Comparison of ENCODE assay signal across 23 mouse cellular contexts in genomic region chr1:193244235-193244634, GRCm38 (mm10). TPM values are rescaled to one million over a fixed set of nuclear protein-coding genes. Genes with fewer than 3 reads are reported as not detected.
A peak's percentile ranks its signal among the peaks of the same experiment; 100 is the strongest.
DNase-seq lines count a peak whose midpoint lies in the region; ATAC-seq and TF ChIP-seq lines count a peak whose summit lies in the region.
"Had no signal": no experiment of that assay in that cellular context is flagged by ENCODE, and none has a peak within 500 bp of the region (broad histone marks: within the 10 kb centered on the region; RNA-seq: fewer than 3 reads in every experiment).

No protein-coding gene starts in this region.

- no peaks in the 10 kb centered on the region for H3K9me3 ChIP-seq in forebrain, embryonic 13.5 days (replicated peaks)
- no peaks in the 10 kb centered on the region for H3K9me3 ChIP-seq in forebrain, embryonic 11.5 days (ENCODE audit: control insufficient read depth, low read length)
- no peaks in the 10 kb centered on the region for H3K9me3 ChIP-seq in heart, embryonic 12.5 days (replicated peaks)
- no peaks in the 10 kb centered on the region for H3K9me3 ChIP-seq in hindbrain, embryonic 10.5 days
- H3K9me3 ChIP-seq in hindbrain, embryonic 14.5 days (ENCODE audit: control insufficient read depth, low read length), result no peaks in the 10 kb centered on the region
- H3K9me3 ChIP-seq: embryonic facial prominence, embryonic 12.5 days; hindbrain, embryonic 12.5 days; limb, embryonic 10.5 days; liver, embryonic 15.5 days; midbrain, embryonic 15.5 days; neural tube, embryonic 13.5 days had no signal

- no peak overlapping the region for H3K4me3 ChIP-seq in forebrain, embryonic 13.5 days
- H3K4me3 ChIP-seq in forebrain, embryonic 11.5 days (ENCODE audit: low read depth, low read length), result no peak overlapping the region
- no peak overlapping the region for H3K4me3 ChIP-seq in heart, embryonic 12.5 days
- H3K4me3 ChIP-seq in heart, adult 2 months, result no peak overlapping the region
- H3K4me3 ChIP-seq in hindbrain, embryonic 10.5 days, result no peak overlapping the region
- H3K4me3 ChIP-seq in hindbrain, embryonic 14.5 days (replicated peaks; ENCODE audit: low read length), result no peak overlapping the region
- H3K4me3 ChIP-seq in olfactory bulb, adult 2 months (ENCODE audit: insufficient read depth, low read depth, low read length), result no peak overlapping the region
- H3K4me3 ChIP-seq: embryonic facial prominence, embryonic 12.5 days; hindbrain, embryonic 12.5 days; limb, embryonic 10.5 days; liver, embryonic 15.5 days; midbrain, embryonic 15.5 days; neural tube, embryonic 13.5 days had no signal

- peak; percentile 48; the same call in 1 of the 2 replicates for ATAC-seq in forebrain, embryonic 13.5 days
- ATAC-seq in forebrain, embryonic 11.5 days (replicated peaks; ENCODE audit: low FRiP score), result no peak
- no peak for ATAC-seq in heart, embryonic 12.5 days (ENCODE audit: insufficient number of reproducible peaks, low FRiP score)
- no peak for ATAC-seq in hindbrain, embryonic 14.5 days (ENCODE audit: low FRiP score)
- ATAC-seq: midbrain, embryonic 15.5 days had no signal

- no peak for DNase-seq in forebrain, embryonic 11.5 days (ENCODE audit: low spot score)
- no peak for DNase-seq in heart, adult 2 months
- peak; percentile 6 for DNase-seq in hindbrain, embryonic 10.5 days (ENCODE audit: low spot score)
- DNase-seq in hindbrain, embryonic 14.5 days (ENCODE audit: low spot score), result no peak
- DNase-seq: adrenal gland, postnatal 10 days; cerebellum, adult 2 months; cerebellum, postnatal 25 days; kidney, adult 8-10 months; kidney, postnatal 10 days; liver; lung, postnatal 4 days; thymus, adult 18-20 months; thymus, postnatal 36 days had no signal

- no peak for TF ChIP-seq EP300 in heart, adult 2 months (IDR thresholded peaks at IDR 0.05; ENCODE audit: insufficient read depth, low read depth, low read length)

- 75% methylated on average over 6 of the region's 6 CpGs for WGBS in forebrain, embryonic 13.5 days
- 88% methylated on average over 6 of the region's 6 CpGs for WGBS in forebrain, embryonic 11.5 days
- WGBS in heart, embryonic 12.5 days, result 61% methylated on average over 6 of the region's 6 CpGs
- WGBS in heart, adult 2 months, result 83% methylated on average over 6 of the region's 6 CpGs
- 76% methylated on average over 6 of the region's 6 CpGs for WGBS in hindbrain, embryonic 10.5 days
- WGBS in hindbrain, embryonic 14.5 days, result 74% methylated on average over 6 of the region's 6 CpGs
- WGBS in olfactory bulb, adult 2 months, result 51% methylated on average over 6 of the region's 6 CpGs

- intact Hi-C loops in heart, adult 2 months (cut with DNase I), result no loop called here

- H3K4me2 ChIP-seq in forebrain, embryonic 13.5 days, result no peak overlapping the region
- H3K4me2 ChIP-seq in forebrain, embryonic 11.5 days (ENCODE audit: low read depth, low read length, severe bottlenecking), result no peak overlapping the region
- H3K4me2 ChIP-seq in heart, embryonic 12.5 days, result no peak overlapping the region
- H3K4me2 ChIP-seq in hindbrain, embryonic 14.5 days (replicated peaks), result no peak overlapping the region
- H3K4me2 ChIP-seq: embryonic facial prominence, embryonic 12.5 days; hindbrain, embryonic 12.5 days; liver, embryonic 15.5 days; midbrain, embryonic 15.5 days; neural tube, embryonic 13.5 days had no signal

- H3K79me2 ChIP-seq in heart, adult 2 months (replicated peaks; ENCODE audit: control insufficient read depth, insufficient read depth, low read length), result no peaks in the 10 kb centered on the region

- 0 out of 2 replicates have a peak, but pooled peaks cover 4% of the 10 kb centered on the region for H3K4me1 ChIP-seq in forebrain, embryonic 13.5 days
- H3K4me1 ChIP-seq in forebrain, embryonic 11.5 days (replicated peaks; ENCODE audit: control insufficient read depth, insufficient read depth, low read length), result no peaks in the 10 kb centered on the region; the same call in 1 of the 2 replicates
- H3K4me1 ChIP-seq in heart, embryonic 12.5 days (replicated peaks), result peaks cover 9% of the 10 kb centered on the region
- peaks cover 7% of the 10 kb centered on the region for H3K4me1 ChIP-seq in heart, adult 2 months (ENCODE audit: control insufficient read depth, insufficient read depth, low read length)
- H3K4me1 ChIP-seq in hindbrain, embryonic 10.5 days (replicated peaks), result peaks cover 10% of the 10 kb centered on the region; the same call in 1 of the 2 replicates
- no peaks in the 10 kb centered on the region for H3K4me1 ChIP-seq in hindbrain, embryonic 14.5 days (replicated peaks; ENCODE audit: control insufficient read depth, insufficient read depth, low read length)
- peaks cover 12% of the 10 kb centered on the region for H3K4me1 ChIP-seq in olfactory bulb, adult 2 months (ENCODE audit: control insufficient read depth, insufficient read depth, low read length)
- H3K4me1 ChIP-seq: hindbrain, embryonic 12.5 days; limb, embryonic 10.5 days; liver, embryonic 15.5 days; midbrain, embryonic 15.5 days; neural tube, embryonic 13.5 days had no signal

- no peak overlapping the region for H3K27ac ChIP-seq in forebrain, embryonic 13.5 days
- no peak overlapping the region for H3K27ac ChIP-seq in forebrain, embryonic 11.5 days (ENCODE audit: low read depth, low read length)
- H3K27ac ChIP-seq in heart, embryonic 12.5 days (ENCODE audit: poor library complexity, severe bottlenecking), result peak overlapping the region; percentile 25; the same call in 1 of the 2 replicates
- no peak overlapping the region; the same call in 1 of the 2 replicates for H3K27ac ChIP-seq in heart, adult 2 months
- no peak overlapping the region for H3K27ac ChIP-seq in hindbrain, embryonic 10.5 days
- no peak overlapping the region for H3K27ac ChIP-seq in hindbrain, embryonic 14.5 days
- peak overlapping the region; percentile 58; the same call in 1 of the 2 replicates for H3K27ac ChIP-seq in olfactory bulb, adult 2 months (ENCODE audit: insufficient read depth, low read depth, low read length)
- H3K27ac ChIP-seq: embryonic facial prominence, embryonic 12.5 days; hindbrain, embryonic 12.5 days; limb, embryonic 10.5 days; liver, embryonic 15.5 days; midbrain, embryonic 15.5 days; neural tube, embryonic 13.5 days had no signal

- TF ChIP-seq CTCF in heart, adult 2 months (IDR thresholded peaks at IDR 0.05), result no peak
- no peak for TF ChIP-seq CTCF in olfactory bulb, adult 2 months (IDR thresholded peaks at IDR 0.05; ENCODE audit: insufficient read depth, low read depth, low read length)

- no peaks in the 10 kb centered on the region for H3K27me3 ChIP-seq in forebrain, embryonic 13.5 days
- H3K27me3 ChIP-seq in forebrain, embryonic 11.5 days (ENCODE audit: control insufficient read depth, insufficient read depth, low read length), result no peaks in the 10 kb centered on the region
- no peaks in the 10 kb centered on the region for H3K27me3 ChIP-seq in heart, embryonic 12.5 days (replicated peaks)
- H3K27me3 ChIP-seq in heart, adult 2 months (ENCODE audit: control insufficient read depth, insufficient read depth, low read length), result no peaks in the 10 kb centered on the region
- no peaks in the 10 kb centered on the region for H3K27me3 ChIP-seq in hindbrain, embryonic 10.5 days (ENCODE audit: insufficient read depth, poor library complexity, severe bottlenecking)
- no peaks in the 10 kb centered on the region for H3K27me3 ChIP-seq in hindbrain, embryonic 14.5 days (ENCODE audit: control insufficient read depth, insufficient read depth, low read length)
- H3K27me3 ChIP-seq: embryonic facial prominence, embryonic 12.5 days; hindbrain, embryonic 12.5 days; liver, embryonic 15.5 days; midbrain, embryonic 15.5 days; neural tube, embryonic 13.5 days had no signal

- no peaks in the 10 kb centered on the region for H3K36me3 ChIP-seq in forebrain, embryonic 13.5 days (ENCODE audit: poor library complexity, severe bottlenecking)
- H3K36me3 ChIP-seq in forebrain, embryonic 11.5 days (ENCODE audit: control insufficient read depth, insufficient read depth, low read length), result no peaks in the 10 kb centered on the region
- H3K36me3 ChIP-seq in heart, embryonic 12.5 days, result no peaks in the 10 kb centered on the region
- H3K36me3 ChIP-seq in heart, adult 2 months (ENCODE audit: control insufficient read depth, insufficient read depth, low read length), result peaks cover 4% of the 10 kb centered on the region
- H3K36me3 ChIP-seq in hindbrain, embryonic 10.5 days, result no peaks in the 10 kb centered on the region
- no peaks in the 10 kb centered on the region for H3K36me3 ChIP-seq in hindbrain, embryonic 14.5 days (replicated peaks; ENCODE audit: control insufficient read depth, insufficient read depth)
- H3K36me3 ChIP-seq: embryonic facial prominence, embryonic 12.5 days; hindbrain, embryonic 12.5 days; limb, embryonic 10.5 days; liver, embryonic 15.5 days; midbrain, embryonic 15.5 days; neural tube, embryonic 13.5 days had no signal

- TF ChIP-seq POLR2A in heart, adult 2 months (IDR thresholded peaks at IDR 0.05; ENCODE audit: insufficient read depth, low read depth, low read length), result no peak
- no peak for TF ChIP-seq POLR2A in olfactory bulb, adult 2 months (IDR thresholded peaks at IDR 0.05; ENCODE audit: insufficient read depth, low read depth, low read length)

- no peak overlapping the region for H3K9ac ChIP-seq in forebrain, embryonic 13.5 days
- H3K9ac ChIP-seq in forebrain, embryonic 11.5 days (ENCODE audit: low read length), result no peak overlapping the region
- H3K9ac ChIP-seq in heart, embryonic 12.5 days, result no peak overlapping the region
- no peak overlapping the region for H3K9ac ChIP-seq in heart, adult 2 months (ENCODE audit: low read depth, low read length)
- H3K9ac ChIP-seq in hindbrain, embryonic 14.5 days, result no peak overlapping the region
- H3K9ac ChIP-seq: embryonic facial prominence, embryonic 12.5 days; hindbrain, embryonic 12.5 days; liver, embryonic 15.5 days; midbrain, embryonic 15.5 days; neural tube, embryonic 13.5 days had no signal

RNA-seq across cellular contexts. Expression of gene Hsd11b1, which starts 19.6 kb away (rescaled TPM):
- 0.17 TPM in 1 of 2 replicates, not detected in the other for polyA plus RNA-seq in forebrain, embryonic 13.5 days (2015; fragmentation: Nextera tagmentation; extraction: Ambion mirVana)
- not detected in 2 replicates for polyA plus RNA-seq in forebrain, embryonic 11.5 days (2014; fragmentation: Nextera tagmentation; extraction: Ambion mirVana)
- 1.5 TPM in 2 replicates for polyA plus RNA-seq in heart, embryonic 12.5 days (2016; fragmentation: Nextera tagmentation; extraction: Ambion mirVana)
- total RNA-seq in heart, adult 2 months (2021), result 10 to 100 TPM; 10.5 to 15.1 TPM
- polyA plus RNA-seq in heart, adult 2 months (2012; rRNA removed), result 18.8 and 20.9 TPM in 2 replicates
- polyA plus RNA-seq in hindbrain, embryonic 10.5 days (2016; fragmentation: Nextera tagmentation; extraction: Ambion mirVana), result not detected in 2 replicates
- polyA plus RNA-seq in hindbrain, embryonic 14.5 days (2014; fragmentation: Nextera tagmentation; extraction: Ambion mirVana), result not detected in 2 replicates
- polyA plus RNA-seq in olfactory bulb, adult 2 months (2012; ENCODE audit: insufficient read depth, insufficient read length, low replicate concordance, missing spikeins), result not detected in 2 replicates
- total RNA-seq: megakaryocyte-erythroid progenitor cell, adult 5-6 weeks had no signal
- polyA plus RNA-seq: limb, embryonic 10.5 days; midbrain, embryonic 15.5 days; neural tube, embryonic 13.5 days had no signal

RNA-seq across cellular contexts. Expression of gene G0s2, which starts 28.8 kb away (rescaled TPM):
- polyA plus RNA-seq in forebrain, embryonic 13.5 days (2015; fragmentation: Nextera tagmentation; extraction: Ambion mirVana), result 4.4 and 6.1 TPM in 2 replicates
- 6.5 and 6.8 TPM in 2 replicates for polyA plus RNA-seq in forebrain, embryonic 11.5 days (2014; fragmentation: Nextera tagmentation; extraction: Ambion mirVana)
- polyA plus RNA-seq in heart, embryonic 12.5 days (2016; fragmentation: Nextera tagmentation; extraction: Ambion mirVana), result 36.5 and 38.2 TPM in 2 replicates
- 10 to 100 TPM; 44.8 to 57.9 TPM for total RNA-seq in heart, adult 2 months (2021)
- 200 and 229 TPM in 2 replicates for polyA plus RNA-seq in heart, adult 2 months (2012; rRNA removed)
- 5.6 and 7.6 TPM in 2 replicates for polyA plus RNA-seq in hindbrain, embryonic 10.5 days (2016; fragmentation: Nextera tagmentation; extraction: Ambion mirVana)
- 6.5 and 9.6 TPM in 2 replicates for polyA plus RNA-seq in hindbrain, embryonic 14.5 days (2014; fragmentation: Nextera tagmentation; extraction: Ambion mirVana)
- not detected in 2 replicates for polyA plus RNA-seq in olfactory bulb, adult 2 months (2012; ENCODE audit: insufficient read depth, insufficient read length, low replicate concordance, missing spikeins)
- total RNA-seq: megakaryocyte-erythroid progenitor cell, adult 5-6 weeks had no signal

RNA-seq across cellular contexts. Expression of gene Lamb3, which starts 36.7 kb away (rescaled TPM):
- 0.32 and 0.55 TPM in 2 replicates for polyA plus RNA-seq in forebrain, embryonic 13.5 days (2015; fragmentation: Nextera tagmentation; extraction: Ambion mirVana)
- polyA plus RNA-seq in forebrain, embryonic 11.5 days (2014; fragmentation: Nextera tagmentation; extraction: Ambion mirVana), result 0.28 and 0.44 TPM in 2 replicates
- polyA plus RNA-seq in heart, embryonic 12.5 days (2016; fragmentation: Nextera tagmentation; extraction: Ambion mirVana), result 2.3 and 2.5 TPM in 2 replicates
- total RNA-seq in heart, adult 2 months (2021), result 10 to 100 TPM; 11.4 to 11.9 TPM
- 9.2 and 11.1 TPM in 2 replicates for polyA plus RNA-seq in heart, adult 2 months (2012; rRNA removed)
- 0.37 and 0.46 TPM in 2 replicates for polyA plus RNA-seq in hindbrain, embryonic 10.5 days (2016; fragmentation: Nextera tagmentation; extraction: Ambion mirVana)
- polyA plus RNA-seq in hindbrain, embryonic 14.5 days (2014; fragmentation: Nextera tagmentation; extraction: Ambion mirVana), result 0.18 and 0.31 TPM in 2 replicates
- polyA plus RNA-seq in olfactory bulb, adult 2 months (2012; ENCODE audit: insufficient read depth, insufficient read length, low replicate concordance, missing spikeins), result not detected in 2 replicates
- total RNA-seq: megakaryocyte-erythroid progenitor cell, adult 5-6 weeks had no signal

RNA-seq across cellular contexts. Expression of gene Traf3ip3, which starts 42.7 kb away (rescaled TPM):
- 0.58 and 1.0 TPM in 2 replicates for polyA plus RNA-seq in forebrain, embryonic 13.5 days (2015; fragmentation: Nextera tagmentation; extraction: Ambion mirVana)
- 0.93 and 2.3 TPM in 2 replicates for polyA plus RNA-seq in forebrain, embryonic 11.5 days (2014; fragmentation: Nextera tagmentation; extraction: Ambion mirVana)
- 0.99 and 1.6 TPM in 2 replicates for polyA plus RNA-seq in heart, embryonic 12.5 days (2016; fragmentation: Nextera tagmentation; extraction: Ambion mirVana)
- total RNA-seq in heart, adult 2 months (2021), result 1 to 10 TPM in 1 of 2 experiments, under 1 TPM in 1; 0.94 to 2.7 TPM
- polyA plus RNA-seq in heart, adult 2 months (2012; rRNA removed), result 1.9 and 2.2 TPM in 2 replicates
- 1.5 and 1.8 TPM in 2 replicates for polyA plus RNA-seq in hindbrain, embryonic 10.5 days (2016; fragmentation: Nextera tagmentation; extraction: Ambion mirVana)
- 2.1 TPM in 2 replicates for polyA plus RNA-seq in hindbrain, embryonic 14.5 days (2014; fragmentation: Nextera tagmentation; extraction: Ambion mirVana)
- not detected in 2 replicates for polyA plus RNA-seq in olfactory bulb, adult 2 months (2012; ENCODE audit: insufficient read depth, insufficient read length, low replicate concordance, missing spikeins)

Comparison
In these comparisons a context has a peak if more than half of its experiments do, and no peak if none do; other contexts are left out.
1. H3K27ac ChIP-seq: peak in heart, embryonic 12.5 days (single experiment) and olfactory bulb, adult 2 months (single experiment); none in forebrain, embryonic 13.5 days (single experiment), forebrain, embryonic 11.5 days (single experiment), heart, adult 2 months (single experiment), hindbrain, embryonic 10.5 days (single experiment) and hindbrain, embryonic 14.5 days (single experiment).